Mouse (Mus musculus) kidney, adult 8-10 months (tissue): ENCODE data around the gene Fam131b.
A peak's percentile ranks its signal among the peaks of the same experiment; 100 is the strongest.

Source experiments
- DNase-seq, 2 experiments: peaks; one replicate each; pipeline ENCODE4 v3.0.0; 2022

Fam131b gene

DNA sequence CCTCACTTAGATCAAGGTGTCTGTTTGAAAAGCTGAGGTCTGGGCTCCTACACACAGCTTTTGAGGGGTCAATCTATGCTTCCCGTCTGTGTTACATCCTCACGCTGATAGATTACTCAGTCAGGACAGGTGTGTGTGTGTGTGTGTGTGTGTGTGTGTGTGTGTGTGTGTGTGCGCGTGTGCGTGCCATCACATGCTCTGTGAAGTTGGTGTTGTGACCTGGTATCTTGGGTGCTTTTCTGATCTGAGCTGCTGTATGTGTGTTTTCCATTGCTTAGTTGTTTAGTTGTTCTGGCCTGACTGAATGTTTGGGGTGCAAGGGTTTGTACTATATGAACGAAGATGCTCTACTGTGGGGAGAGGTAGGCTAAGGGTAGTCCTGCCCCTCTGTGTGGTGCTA, 30.9 kb upstream of the Fam131b start:
- DNase-seq, result no peak

DNA sequence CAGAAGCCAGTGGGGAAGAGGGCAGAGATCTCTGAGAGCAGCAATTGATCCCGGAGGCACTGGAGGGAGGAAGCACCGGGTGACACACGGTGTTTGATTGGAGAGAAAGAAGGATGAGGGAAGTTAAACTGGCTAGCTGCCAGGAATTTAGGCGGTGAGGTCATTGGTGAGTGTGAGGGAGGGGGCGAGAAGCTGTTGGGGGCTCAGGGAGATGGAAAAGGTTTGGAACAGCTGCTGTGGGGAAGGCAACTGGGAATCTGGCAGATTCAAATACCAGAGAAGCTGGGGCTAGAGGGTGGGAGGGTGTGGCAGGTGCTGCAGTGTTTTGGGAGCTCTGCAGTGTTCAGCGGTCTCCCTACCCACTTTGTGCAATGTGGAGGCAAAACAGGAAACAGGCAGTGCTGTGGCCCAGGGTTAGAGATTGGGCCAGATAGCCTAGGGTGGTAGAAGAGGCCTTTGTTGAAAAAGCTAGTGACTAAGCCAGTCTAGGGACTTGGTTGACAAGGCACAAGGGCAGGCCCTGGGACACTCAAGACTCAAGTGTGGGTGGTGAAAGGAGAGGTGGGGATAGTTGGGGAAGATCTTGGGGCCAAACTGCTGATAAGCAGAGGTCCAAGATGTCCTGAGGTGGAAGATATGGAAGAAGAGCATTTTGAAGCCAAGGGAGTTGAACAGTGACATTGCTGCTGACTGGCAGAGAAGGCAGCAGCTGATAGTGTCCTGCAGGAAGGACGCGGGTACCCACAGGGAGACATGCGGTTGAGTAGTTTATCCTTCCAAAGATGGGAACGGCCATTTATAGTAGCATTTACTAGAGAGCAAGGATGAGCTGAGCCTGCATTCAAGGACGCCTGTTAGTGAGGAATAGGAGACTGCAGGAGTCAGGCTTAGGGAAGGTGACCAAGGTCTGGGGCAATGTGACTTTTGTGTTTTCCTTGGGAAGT, 29.9 kb upstream of the Fam131b start:
- no peak for DNase-seq

DNA sequence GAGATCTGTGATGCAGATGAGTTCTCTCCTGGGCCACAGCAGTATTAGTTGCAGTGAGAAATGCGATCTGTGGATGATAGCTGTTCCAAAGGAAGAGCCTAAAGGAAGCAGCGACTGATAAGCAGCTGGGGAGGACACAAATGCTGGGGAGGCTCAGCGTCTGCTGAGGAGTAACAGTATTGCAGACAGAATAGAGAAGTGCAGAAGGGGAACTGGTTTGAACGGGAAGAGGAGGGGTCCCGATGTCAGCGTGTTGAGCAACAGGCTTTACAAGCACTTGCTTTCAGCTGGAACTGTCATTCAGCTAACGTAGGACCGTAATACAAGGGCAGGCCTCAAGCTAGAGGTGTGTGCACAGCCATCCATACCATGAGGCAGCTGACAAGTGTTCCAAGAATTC, 28.7 kb upstream of the Fam131b start:
- DNase-seq, result no peak

DNA sequence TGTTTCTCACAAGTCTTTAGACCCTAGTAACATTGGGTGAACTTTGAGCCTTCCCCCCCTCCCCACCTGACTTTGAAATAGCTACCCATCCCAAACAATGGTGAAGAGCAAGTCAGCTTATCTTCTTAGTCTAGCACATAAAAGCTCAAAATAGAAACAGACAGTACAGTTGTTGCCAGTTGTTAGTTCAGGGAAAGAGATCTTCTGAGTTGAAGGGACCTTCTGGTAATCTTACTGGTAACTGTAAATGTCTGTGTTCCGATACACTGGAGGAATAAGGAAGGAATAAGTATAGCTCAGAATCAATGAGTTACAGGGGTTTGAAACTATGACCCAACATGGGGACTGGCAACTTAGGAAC, 28.0 kb upstream of the Fam131b start:
- no peak for DNase-seq

DNA sequence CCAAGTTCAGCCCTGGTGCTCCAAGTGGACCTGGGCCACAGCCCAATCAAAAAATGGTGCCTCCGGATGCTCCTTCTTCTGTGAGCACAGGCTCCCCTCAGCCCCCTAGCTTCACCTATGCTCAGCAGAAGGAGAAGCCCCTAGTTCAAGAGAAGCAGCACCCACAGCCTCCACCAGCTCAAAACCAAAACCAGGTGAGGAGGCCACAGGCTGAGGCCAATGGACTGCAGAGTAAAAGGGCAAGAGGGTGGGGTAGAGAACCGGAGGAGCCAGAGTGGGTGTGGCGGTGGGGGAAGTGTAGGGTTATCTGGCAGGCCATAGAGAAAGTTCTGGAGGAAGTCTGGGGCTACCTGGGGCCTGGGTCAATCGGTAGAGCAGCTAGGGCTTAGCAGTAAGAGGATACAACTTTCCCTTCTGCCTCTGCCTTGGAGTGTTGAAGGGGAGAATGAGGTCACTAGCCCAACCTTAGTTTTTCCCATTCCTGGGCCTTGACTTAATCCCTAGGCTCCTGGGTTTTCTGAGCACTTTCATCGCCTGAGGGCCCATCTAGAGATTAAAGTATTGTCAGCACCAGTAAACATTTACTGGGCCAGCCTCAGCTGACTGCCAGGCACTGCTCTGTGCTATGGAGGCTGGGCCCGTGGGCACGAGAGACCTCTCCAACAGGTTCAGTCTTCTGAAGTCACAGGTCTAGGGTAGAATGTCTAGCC, 27.5 kb upstream of the Fam131b start:
- no peak for DNase-seq

DNA sequence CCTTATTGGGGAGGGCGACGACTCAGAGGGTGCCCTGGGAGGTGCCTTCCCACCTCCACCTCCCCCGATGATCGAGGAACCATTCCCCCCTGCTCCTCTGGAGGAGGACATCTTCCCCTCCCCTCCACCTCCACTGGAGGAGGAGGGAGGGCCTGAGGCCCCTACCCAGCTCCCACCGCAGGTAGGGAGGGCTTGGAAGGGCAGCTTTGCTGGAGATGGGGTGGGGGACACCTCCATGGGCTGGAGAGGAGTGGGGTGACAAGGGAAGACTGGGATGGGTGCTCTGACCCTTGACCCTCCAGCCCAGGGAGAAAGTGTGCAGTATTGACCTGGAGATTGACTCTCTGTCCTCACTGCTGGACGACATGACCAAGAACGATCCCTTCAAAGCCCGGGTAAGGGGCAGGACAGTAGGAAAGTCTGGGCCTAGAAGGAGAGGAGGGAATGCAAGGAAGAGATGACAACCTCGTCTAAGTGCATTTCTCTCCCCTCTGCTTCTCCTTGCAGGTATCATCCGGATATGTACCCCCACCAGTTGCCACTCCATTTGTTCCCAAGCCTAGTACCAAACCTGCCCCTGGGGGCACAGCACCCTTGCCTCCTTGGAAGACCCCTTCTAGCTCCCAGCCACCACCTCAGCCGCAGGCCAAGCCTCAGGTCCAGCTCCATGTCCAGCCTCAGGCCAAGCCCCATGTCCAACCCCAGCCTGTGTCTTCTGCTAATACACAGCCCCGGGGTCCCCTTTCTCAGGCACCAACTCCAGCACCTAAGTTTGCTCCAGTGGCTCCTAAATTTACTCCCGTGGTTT, 26.7 kb upstream of the Fam131b start:
- DNase-seq, result no peak

DNA sequence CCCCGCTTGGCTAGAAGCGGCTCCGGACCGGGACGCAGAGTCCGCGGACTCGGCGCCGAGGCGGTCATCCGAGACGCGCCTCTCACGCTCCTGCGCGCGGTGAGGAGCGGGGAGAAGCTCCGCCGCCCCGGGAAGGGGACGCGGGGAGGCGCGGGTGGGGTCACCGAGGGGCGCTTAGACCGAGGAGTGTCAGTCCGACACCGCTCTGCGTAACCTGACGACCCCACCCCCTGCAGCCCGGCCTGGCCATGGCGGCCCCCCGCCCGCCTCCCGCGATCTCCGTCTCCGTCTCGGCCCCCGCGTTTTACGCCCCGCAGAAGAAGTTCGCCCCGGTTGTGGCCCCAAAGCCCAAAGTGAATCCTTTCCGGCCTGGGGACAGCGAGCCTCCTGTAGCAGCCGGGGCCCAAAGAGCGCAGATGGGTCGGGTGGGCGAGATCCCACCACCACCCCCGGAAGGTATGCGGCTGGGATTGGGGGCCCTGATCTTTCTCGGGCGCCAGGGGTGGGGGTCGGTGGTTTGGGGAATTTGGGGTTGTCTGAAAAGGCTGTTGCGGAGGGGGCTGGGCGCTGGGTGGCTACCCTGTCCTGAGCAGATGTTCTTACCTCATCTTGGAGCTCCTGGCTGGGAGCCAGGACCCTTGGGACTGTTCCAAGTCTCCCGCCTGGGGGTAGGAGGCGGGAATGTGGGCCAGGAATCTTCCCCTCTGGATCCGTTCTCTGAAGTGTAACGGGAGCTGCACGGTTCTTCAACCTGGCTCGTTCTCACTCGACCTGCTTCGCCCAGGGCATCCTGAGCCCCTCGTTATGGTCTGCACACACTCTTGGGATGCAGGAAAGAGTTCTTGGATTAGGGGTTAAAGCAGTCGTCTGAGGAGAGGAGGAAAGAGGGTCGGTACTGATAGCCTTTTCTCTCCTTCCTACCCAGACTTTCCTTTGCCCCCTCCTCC, 25.9 kb upstream of the Fam131b start:
- DNase-seq, result peak; percentile 91 to 95

DNA sequence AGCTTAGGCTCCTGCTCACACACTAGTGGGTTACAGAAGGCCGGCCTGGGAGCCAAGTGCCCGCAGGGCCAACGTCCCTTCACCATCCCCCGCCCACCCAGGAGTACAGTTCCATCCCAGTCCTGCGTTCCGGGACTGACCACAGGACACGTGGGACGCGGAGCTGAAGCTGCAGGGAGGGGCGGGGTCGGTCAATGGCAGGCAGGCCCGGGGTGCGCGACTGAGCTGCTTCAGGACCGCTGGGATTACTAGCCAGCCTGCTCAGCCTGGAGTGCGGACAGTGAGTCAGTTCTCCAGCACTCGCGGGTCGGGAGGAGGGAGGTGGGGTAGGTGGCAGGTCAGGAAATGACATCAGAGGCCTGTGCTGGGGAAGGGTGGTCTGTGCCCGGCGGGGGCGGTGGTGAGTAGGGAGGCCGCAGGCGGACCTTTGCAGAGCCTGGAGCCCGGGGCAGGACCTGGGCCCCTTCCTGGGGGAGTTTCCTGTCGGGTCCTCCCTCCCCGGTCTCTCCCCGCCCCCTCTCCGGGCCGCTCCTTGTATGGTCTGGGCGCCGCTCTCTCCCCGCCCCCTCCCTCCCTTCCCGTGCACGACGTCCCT, 25.1 kb upstream of the Fam131b start, which contains the start of gene Zyx:
TSS of gene Zyx (plus strand) at position 205 of the 595 bp plus-strand sequence.
- peak; percentile 90 to 93 for DNase-seq

DNA sequence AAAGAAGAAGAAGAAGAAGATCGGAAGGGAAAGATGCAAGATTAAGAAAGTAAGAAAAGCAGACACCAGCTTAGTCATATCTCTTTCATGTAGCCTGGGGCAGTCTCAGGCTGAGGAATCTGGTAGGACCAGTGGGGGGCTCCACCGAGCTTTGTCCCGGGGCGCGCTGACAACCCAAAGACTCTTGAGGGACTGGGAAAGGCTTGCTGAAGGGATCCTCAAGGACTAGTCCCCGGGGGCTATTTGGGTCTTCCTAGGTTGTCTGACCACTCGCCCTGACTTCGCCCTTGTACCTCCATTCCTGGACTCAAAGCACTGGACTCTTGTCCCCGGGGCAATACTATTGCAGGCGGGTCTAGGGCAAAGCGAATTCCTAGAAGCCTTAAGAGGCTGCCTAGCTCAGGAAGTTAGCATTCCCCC, 24.6 kb upstream of the Fam131b start:
- peak in 1 of 2 experiments; percentile 80 for DNase-seq

DNA sequence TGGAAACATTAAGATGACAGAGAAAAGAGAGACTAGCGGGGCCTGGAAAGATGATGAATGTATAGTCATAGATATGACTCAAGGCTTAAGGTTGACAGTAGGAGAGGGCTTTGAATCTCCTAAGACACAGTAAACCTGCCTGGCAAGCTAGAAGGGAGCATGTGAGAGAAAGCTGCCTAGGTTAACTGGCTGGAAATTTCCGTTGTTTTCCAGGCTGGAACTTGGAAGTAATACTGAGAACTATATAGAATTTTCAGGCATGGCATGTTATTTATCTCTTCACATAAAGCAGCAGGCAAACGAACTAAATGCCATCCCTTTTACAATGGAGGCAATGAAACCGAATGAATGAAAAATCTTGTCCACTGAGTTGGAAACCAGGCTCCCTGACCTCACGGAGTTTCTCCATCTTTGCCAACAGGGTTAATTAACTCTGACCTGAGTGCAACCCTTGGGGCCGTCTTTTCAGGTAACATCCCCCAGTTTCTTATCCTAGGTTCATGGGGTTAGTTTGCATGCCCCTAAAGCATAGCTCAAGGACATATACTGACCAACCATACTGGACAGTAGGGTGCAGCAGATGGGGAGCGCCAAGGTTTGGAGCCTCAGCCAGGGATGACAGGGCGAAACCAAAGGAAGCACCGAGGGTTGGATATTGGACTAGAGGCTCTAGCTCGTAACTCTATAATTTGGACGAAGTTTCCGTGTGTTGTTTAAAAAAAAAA, 24.0 kb upstream of the Fam131b start:
- DNase-seq, result no peak

DNA sequence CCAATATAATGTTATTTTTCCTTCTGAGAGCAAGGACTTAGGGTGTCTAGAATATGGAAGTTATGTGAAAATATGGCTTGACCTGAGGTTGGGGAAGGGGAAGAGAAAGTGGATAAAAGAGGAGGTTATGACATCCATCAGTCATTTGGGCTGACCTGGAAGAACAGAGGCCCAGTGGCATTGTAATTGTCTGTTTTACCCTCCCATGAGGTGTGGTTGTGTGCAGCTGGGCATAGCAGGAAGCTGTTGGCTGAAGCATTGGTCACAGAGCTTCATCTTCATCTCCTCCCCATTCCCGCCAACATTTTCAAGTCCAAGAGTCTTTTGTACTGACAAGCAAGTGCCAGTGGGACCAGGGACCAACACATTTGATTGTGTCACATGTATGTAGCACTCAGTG, 19.8 kb upstream of the Fam131b start:
- no peak for DNase-seq

DNA sequence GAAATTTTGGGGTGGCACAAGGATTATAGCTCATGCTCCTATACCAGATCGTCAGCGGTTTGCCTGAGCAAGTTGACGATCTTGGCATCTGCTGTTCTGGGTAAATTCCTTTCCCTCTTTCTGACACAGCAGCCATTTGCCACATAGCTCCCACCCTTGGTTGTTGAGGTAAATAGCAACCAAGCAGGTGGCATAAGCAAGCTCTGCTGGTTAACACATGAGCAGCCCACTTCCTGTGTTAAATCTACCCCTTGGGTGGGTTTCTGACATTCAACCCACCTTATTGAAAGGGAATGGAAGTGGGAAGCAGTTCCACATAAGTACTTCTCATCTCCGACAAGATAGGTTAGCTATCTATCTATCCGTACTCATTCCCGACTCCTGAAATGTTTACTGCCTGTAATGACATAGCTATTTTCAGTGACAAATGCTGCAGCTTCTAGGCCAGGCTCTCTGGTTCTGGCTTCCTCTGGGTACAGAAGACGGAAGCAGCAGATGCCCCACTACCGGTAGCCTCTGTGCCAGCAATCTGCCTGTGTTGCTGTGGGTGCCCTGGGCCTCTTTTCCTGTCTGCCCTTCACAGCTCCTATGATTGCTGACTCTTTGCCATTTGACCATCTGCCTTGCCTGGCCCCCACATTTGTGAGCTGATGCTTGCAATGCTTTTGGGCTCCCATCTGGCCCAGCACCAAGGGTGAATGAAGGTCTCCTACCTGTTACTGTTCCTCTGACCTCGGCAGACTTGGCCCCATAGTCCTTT, 19.1 kb upstream of the Fam131b start:
- no peak for DNase-seq

DNA sequence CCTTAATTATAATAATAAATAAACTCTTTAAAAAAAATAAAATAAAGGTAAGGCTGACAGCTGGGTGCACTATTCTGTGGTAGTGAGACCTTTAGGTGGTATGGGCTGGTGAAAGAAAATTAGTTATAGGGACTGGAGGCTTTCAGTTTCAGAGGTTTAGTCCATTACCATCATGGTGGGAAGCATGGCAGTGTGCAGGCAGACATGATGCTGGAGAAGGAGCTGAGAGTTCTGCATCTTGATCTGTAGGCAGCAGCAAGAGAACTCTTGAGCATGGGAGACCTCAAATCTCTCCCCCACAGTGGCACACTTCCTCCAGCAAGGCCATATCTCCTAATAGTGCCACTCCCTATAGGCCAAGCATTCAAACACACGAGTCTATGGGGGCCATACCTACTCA, 17.7 kb upstream of the Fam131b start:
- no peak for DNase-seq

DNA sequence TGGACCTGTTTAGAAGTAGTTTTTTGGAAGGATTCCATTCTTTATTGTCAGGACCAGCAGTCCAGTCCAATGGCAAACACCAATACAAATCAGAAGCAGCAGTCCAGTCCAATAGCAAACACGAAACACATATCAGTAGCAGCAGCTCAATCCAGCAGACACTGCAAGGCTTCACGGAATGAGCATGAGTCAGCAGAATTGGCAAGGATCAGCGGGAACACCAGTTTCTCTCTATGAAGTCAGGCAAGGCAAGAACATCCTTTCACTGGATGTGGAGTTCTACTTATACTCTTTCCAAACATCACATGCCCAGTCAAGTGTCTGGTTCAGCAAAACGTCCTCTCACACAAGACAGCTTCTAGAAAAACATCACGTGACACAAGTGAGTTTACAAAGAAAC, 15.5 kb upstream of the Fam131b start:
- DNase-seq, result no peak

DNA sequence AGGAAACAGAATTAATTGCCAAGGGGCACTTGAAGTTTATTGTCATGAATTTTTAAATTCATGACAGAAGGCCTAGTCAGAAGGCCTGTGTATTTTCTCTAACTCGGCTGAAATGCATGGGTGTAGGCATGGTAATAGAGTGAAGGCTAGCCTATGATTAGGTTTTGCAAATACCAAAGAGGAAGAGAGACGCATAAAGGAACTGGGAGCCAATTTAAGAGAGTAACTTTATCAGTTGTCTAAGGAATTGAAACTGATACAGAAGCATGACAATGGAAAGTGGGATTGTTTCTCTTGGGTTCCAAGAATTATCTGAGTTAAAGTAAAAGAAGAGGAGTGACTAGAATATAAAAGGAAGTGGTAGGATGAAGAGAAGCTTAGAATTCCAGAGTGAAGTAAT, 14.7 kb upstream of the Fam131b start:
- DNase-seq, result no peak

DNA sequence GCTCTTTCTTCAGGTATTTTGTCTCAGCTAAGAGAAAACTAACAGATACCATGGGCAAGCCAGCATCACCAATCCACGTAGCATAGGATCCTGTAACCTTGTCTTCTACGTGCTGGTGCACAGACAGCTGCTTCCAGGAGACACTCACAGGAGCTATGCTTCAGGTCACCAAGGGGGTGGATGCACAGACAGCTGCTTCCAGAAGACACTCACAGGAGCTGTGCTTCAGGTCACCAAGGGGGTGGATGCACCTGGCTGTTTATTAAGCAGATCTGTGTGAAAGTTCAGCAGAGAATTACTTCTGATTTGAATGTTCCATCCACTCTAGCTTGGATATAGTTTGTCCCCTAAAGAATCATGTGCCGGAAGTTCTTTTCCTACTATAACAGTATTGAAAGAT, 6.5 kb upstream of the Fam131b start:
- no peak for DNase-seq

DNA sequence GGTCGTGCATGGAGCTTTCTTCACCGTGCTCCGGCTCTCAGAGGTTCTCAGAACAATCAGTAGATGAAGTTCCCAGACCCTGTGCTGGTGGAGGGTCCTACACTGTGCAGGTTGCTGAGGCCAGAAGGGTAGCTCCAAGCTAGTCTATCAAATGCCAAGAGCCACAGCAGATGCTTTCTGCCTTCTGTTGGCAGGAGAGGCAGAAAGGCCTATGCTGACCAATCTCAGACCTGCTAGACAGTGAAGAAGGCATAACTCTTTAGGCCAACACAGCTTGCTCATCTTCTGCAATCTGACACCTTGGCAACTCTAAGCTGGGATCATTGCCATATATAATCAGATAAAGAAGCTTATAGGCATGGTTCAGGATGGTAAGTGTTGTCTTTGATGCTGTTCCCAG, 5.8 kb upstream of the Fam131b start:
- DNase-seq, result no peak

DNA sequence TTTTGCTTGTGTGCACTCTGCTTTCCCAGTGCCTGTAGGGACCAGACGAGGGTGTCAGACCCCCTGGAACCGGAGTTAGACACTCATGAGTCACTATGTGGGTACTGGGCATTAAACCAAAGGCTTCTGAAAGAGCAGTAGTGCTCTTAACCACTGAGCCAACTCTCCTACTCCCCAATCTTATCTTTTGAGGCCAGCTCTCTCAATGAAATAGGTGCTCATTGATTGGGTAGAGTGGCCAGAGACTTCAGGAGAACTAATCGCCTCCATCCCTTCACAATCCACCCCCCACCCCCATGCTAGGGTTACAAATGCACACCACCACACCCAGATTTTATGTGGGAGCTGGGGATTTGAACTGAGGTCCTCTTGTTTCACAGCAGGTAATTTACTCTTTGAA, 4.3 kb upstream of the Fam131b start:
- no peak for DNase-seq

DNA sequence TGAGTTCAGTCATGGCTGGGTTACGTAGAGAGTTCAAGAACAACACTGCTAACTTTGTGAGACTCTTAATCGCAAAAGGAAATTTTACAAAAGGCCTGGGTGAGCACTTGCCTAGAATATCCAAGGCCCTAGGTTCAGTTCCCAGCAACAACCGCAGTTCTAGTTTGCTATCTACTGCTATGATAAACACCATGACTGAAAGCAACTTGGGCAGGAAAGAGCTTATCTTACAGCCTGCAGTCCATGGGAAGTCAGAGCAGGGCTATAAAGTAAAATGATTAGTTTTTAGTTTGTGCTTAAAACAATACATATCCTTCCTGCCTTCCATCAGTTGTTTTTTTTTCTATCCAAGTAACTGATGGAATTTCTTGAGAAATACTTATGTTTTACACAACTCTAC, 2.1 kb upstream of the Fam131b start:
- no peak for DNase-seq

DNA sequence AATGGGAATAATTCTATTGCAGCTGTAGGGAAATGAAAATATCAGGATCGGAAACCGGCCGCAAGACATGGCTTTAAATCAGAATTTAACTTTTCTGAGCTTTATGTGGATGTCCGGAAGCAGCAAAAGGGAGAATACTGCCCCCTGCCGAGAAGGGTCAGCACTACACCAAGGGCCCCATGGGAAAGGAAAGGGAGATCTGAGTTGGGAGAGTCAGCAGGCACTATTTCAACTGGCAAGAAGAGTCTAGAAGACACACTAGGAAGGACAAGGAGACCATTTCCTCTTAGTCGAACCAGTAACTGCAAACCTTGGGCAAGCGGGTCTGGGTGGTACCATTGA, 796 bp upstream of the Fam131b start:
- peak; percentile 46 to 76 for DNase-seq
